Mouse (Mus musculus): ENCODE data around the gene Mbd3. TPM values are rescaled to one million over a fixed set of nuclear protein-coding genes. Genes with fewer than 3 reads are reported as not detected.

Mbd3 gene
- polyA plus RNA-seq, 1 experiment from 2014 or later = 277 TPM

GRCm38 (mm10) chr10:80388731-80389130 is 10.6 kb downstream of the Mbd3 start:
- Histone ChIP-seq H3K27ac (no peak overlapping the region), H3K27me3 (no peaks in the 10 kb centered on the region), H3K36me3 (peaks cover 32% of the 10 kb centered on the region), H3K4me2 (no peak overlapping the region), H3K9me3 (no peaks in the 10 kb centered on the region), H3K4me3 (no peak overlapping the region), H3K4me1 (peaks cover 27% of the 10 kb centered on the region), H3K9ac (no peak overlapping the region)
- WGBS = 26% methylated on average over 2 of the region's 2 CpGs
- no peak for ATAC-seq (ENCODE audit: borderline replicate concordance, extremely low read depth, low FRiP score, low TSS enrichment)

GRCm38 (mm10) chr10:80387522-80387959 is 11.8 kb downstream of the Mbd3 start, which contains the start of gene Mex3d:
Gene Mex3d, minus strand, starts transcription at chr10:80387659.
- Histone ChIP-seq H3K4me1 (peaks cover 32% of the 10 kb centered on the region), H3K27me3 (no peaks in the 10 kb centered on the region), H3K36me3 (peaks cover 28% of the 10 kb centered on the region), H3K27ac (peak within 1 kb of the TSS; percentile 85), H3K4me2 (peak within 1 kb of the TSS; percentile 98), H3K9me3 (no peaks in the 10 kb centered on the region), H3K9ac (peak within 1 kb of the TSS; percentile 96), H3K4me3 (peak within 1 kb of the TSS; percentile 90)
- 0% methylated on average over 9 of the region's 61 CpGs for WGBS
- peak; percentile 64 for ATAC-seq (ENCODE audit: borderline replicate concordance, extremely low read depth, low FRiP score, low TSS enrichment)

GRCm38 (mm10) chr10:80386735-80387471 is 12.4 kb downstream of the Mbd3 start:
- peaks cover 28% of the 10 kb centered on the region for H3K36me3 ChIP-seq

GRCm38 (mm10) chr10:80385811-80386734 is 13.3 kb downstream of the Mbd3 start:
- WGBS = under 1% methylated on average over 34 of the region's 34 CpGs
- Histone ChIP-seq H3K9me3 (no peaks in the 10 kb centered on the region), H3K36me3 (peaks cover 28% of the 10 kb centered on the region), H3K27me3 (no peaks in the 10 kb centered on the region), H3K9ac (peak overlapping the region; percentile 96), H3K4me1 (peaks cover 32% of the 10 kb centered on the region), H3K27ac (peak overlapping the region; percentile 85), H3K4me2 (peak overlapping the region; percentile 98), H3K4me3 (peak overlapping the region; percentile 90)
- peak; percentile 43; the same call in 1 of the 2 replicates for ATAC-seq (ENCODE audit: borderline replicate concordance, extremely low read depth, low FRiP score, low TSS enrichment)

More at GRCm38 (mm10) chr10:80386735-80387471, 12.4 kb downstream of the Mbd3 start:
- Histone ChIP-seq H3K27ac (peak overlapping the region; percentile 85), H3K4me2 (peak overlapping the region; percentile 98), H3K9me3 (no peaks in the 10 kb centered on the region), H3K4me1 (peaks cover 32% of the 10 kb centered on the region), H3K9ac (peak overlapping the region; percentile 96), H3K4me3 (peak overlapping the region; percentile 90), H3K27me3 (no peaks in the 10 kb centered on the region)
- under 1% methylated on average over 51 of the region's 94 CpGs for WGBS
- ATAC-seq (ENCODE audit: borderline replicate concordance, extremely low read depth, low FRiP score, low TSS enrichment) = no peak; the same call in 1 of the 2 replicates

- Histone ChIP-seq H3K9ac (peak overlapping the region; percentile 96), H3K27ac (0 out of 2 replicates have a peak overlapping the region, but pooled peaks have one; percentile 13), H3K4me2 (peak overlapping the region; percentile 98), H3K36me3 (peaks cover 29% of the 10 kb centered on the region), H3K4me1 (peaks cover 32% of the 10 kb centered on the region), H3K4me3 (peak overlapping the region; percentile 90), H3K27me3 (no peaks in the 10 kb centered on the region), H3K9me3 (no peaks in the 10 kb centered on the region)
- 18% methylated on average over 7 of the region's 7 CpGs for WGBS
- no peak for ATAC-seq (ENCODE audit: borderline replicate concordance, extremely low read depth, low FRiP score, low TSS enrichment)
Observed at GRCm38 (mm10) chr10:80385310-80385709, 14.0 kb downstream of the Mbd3 start.

GRCm38 (mm10) chr10:80384709-80385108 is 14.6 kb downstream of the Mbd3 start:
- Histone ChIP-seq H3K36me3 (peaks cover 34% of the 10 kb centered on the region), H3K9me3 (no peaks in the 10 kb centered on the region), H3K9ac (peak overlapping the region; percentile 96), H3K27me3 (no peaks in the 10 kb centered on the region), H3K4me3 (peak overlapping the region; percentile 90), H3K27ac (no peak overlapping the region), H3K4me2 (peak overlapping the region; percentile 98), H3K4me1 (peaks cover 32% of the 10 kb centered on the region)
- no peak for ATAC-seq (ENCODE audit: borderline replicate concordance, extremely low read depth, low FRiP score, low TSS enrichment)
- 69% methylated on average over 7 of the region's 7 CpGs for WGBS

GRCm38 (mm10) chr10:80384115-80384639 is 15.2 kb downstream of the Mbd3 start:
- Histone ChIP-seq H3K27me3 (no peaks in the 10 kb centered on the region), H3K9ac (no peak overlapping the region), H3K9me3 (no peaks in the 10 kb centered on the region), H3K4me2 (peak overlapping the region; percentile 98; the same call in 1 of the 2 replicates), H3K4me1 (peaks cover 32% of the 10 kb centered on the region), H3K27ac (no peak overlapping the region), H3K4me3 (no peak overlapping the region), H3K36me3 (peaks cover 37% of the 10 kb centered on the region)
- no peak for ATAC-seq (ENCODE audit: borderline replicate concordance, extremely low read depth, low FRiP score, low TSS enrichment)
- 79% methylated on average over 4 of the region's 4 CpGs for WGBS

- WGBS = 51% methylated on average over 4 of the region's 4 CpGs
- H3K4me2 ChIP-seq = no peak overlapping the region
- no peaks in the 10 kb centered on the region for H3K27me3 ChIP-seq
- ATAC-seq (ENCODE audit: borderline replicate concordance, extremely low read depth, low FRiP score, low TSS enrichment) = no peak
- no peak overlapping the region for H3K27ac ChIP-seq
- peaks cover 37% of the 10 kb centered on the region for H3K36me3 ChIP-seq
- no peak overlapping the region for H3K9ac ChIP-seq
- H3K4me3 ChIP-seq = no peak overlapping the region
- H3K9me3 ChIP-seq = no peaks in the 10 kb centered on the region
- peaks cover 30% of the 10 kb centered on the region for H3K4me1 ChIP-seq
Observed at GRCm38 (mm10) chr10:80383431-80383830, 15.9 kb downstream of the Mbd3 start.

GRCm38 (mm10) chr10:80382641-80383365 is 16.5 kb downstream of the Mbd3 start:
- no peak for ATAC-seq (ENCODE audit: borderline replicate concordance, extremely low read depth, low FRiP score, low TSS enrichment)
- H3K36me3 ChIP-seq = peaks cover 37% of the 10 kb centered on the region
- no peak overlapping the region for H3K4me2 ChIP-seq
- WGBS = 85% methylated on average over 7 of the region's 7 CpGs
- no peaks in the 10 kb centered on the region for H3K27me3 ChIP-seq
- H3K4me1 ChIP-seq = peaks cover 24% of the 10 kb centered on the region
- no peak overlapping the region for H3K9ac ChIP-seq
- no peak overlapping the region for H3K4me3 ChIP-seq
- no peaks in the 10 kb centered on the region for H3K9me3 ChIP-seq
- no peak overlapping the region for H3K27ac ChIP-seq

- Histone ChIP-seq H3K4me2 (no peak overlapping the region), H3K27ac (no peak overlapping the region), H3K4me3 (no peak overlapping the region), H3K4me1 (no peaks in the 10 kb centered on the region), H3K9ac (no peak overlapping the region), H3K27me3 (no peaks in the 10 kb centered on the region), H3K36me3 (peaks cover 28% of the 10 kb centered on the region), H3K9me3 (no peaks in the 10 kb centered on the region)
- ATAC-seq (ENCODE audit: borderline replicate concordance, extremely low read depth, low FRiP score, low TSS enrichment) = no peak
- 43% methylated on average over 10 of the region's 10 CpGs for WGBS
Observed at GRCm38 (mm10) chr10:80377716-80378115, 21.6 kb downstream of the Mbd3 start.

- H3K27me3 ChIP-seq = no peaks in the 10 kb centered on the region
- H3K36me3 ChIP-seq = peaks cover 15% of the 10 kb centered on the region
- WGBS = 4% methylated on average over 7 of the region's 7 CpGs
- H3K4me3 ChIP-seq = no peak overlapping the region
- no peak for ATAC-seq (ENCODE audit: borderline replicate concordance, extremely low read depth, low FRiP score, low TSS enrichment)
- no peak overlapping the region for H3K9ac ChIP-seq
- no peak overlapping the region for H3K4me2 ChIP-seq
- no peaks in the 10 kb centered on the region for H3K9me3 ChIP-seq
- H3K4me1 ChIP-seq = peaks cover 9% of the 10 kb centered on the region; the same call in 1 of the 2 replicates
- no peak overlapping the region for H3K27ac ChIP-seq
Observed at GRCm38 (mm10) chr10:80376160-80376559, 23.2 kb downstream of the Mbd3 start.
